Mouse (Mus musculus) gastrocnemius, postnatal 36 days (tissue): ENCODE measurements around the gene Ctdnep1. TPM values are rescaled to one million over a fixed set of nuclear protein-coding genes. Genes with fewer than 3 reads are reported as not detected.

Experiments
- DNase-seq, 2 experiments: peaks; one replicate each; pipeline ENCODE4 v3.0.0; 2022
- intact Hi-C: fragments of 180-260 bp; cut with DNase I; formaldehyde crosslinking; loops from one replicate; pipeline ENCODE4 v1.15.1; 2025
- microRNA-seq, 2 experiments: library from miRNA; unstranded; fragments of <30 nt; microRNA quantifications; one replicate each; pipeline ENCODE4 v1.2.0; 2021
- total RNA-seq, 2 experiments: library from RNA; stranded (reverse); gene quantifications; 2 replicates each; pipeline ENCODE4 v1.2.3; 2021

Gene Ctdnep1
- total RNA-seq, 2 experiments from 2014 or later = 171 to 246 TPM

- DNase-seq = peak; percentile 96 to 97
- intact Hi-C loops = no loop called here
Measured at GRCm38 (mm10) chr11:70021264-70022132, 40.5 kb downstream of the Ctdnep1 start.

- intact Hi-C loops = no loop called here
- DNase-seq = no peak
Measured at GRCm38 (mm10) chr11:70023481-70024150, 42.7 kb downstream of the Ctdnep1 start.

GRCm38 (mm10) chr11:70024151-70024514, 43.2 kb downstream of the Ctdnep1 start:
- intact Hi-C loops = no loop called here
- DNase-seq = no peak

GRCm38 (mm10) chr11:70026689-70027088, 45.7 kb downstream of the Ctdnep1 start:
- DNase-seq = peak; percentile 50 to 65
- intact Hi-C loops = no loop called here

GRCm38 (mm10) chr11:70027397-70027796, 46.4 kb downstream of the Ctdnep1 start:
- peak in 1 of 2 experiments; percentile 61 for DNase-seq
- intact Hi-C loops = no loop called here

- peak in 1 of 2 experiments; percentile 37 for DNase-seq
- intact Hi-C loops = no loop called here
Measured at GRCm38 (mm10) chr11:70028401-70029129, 47.6 kb downstream of the Ctdnep1 start.

GRCm38 (mm10) chr11:70029130-70029801, 48.3 kb downstream of the Ctdnep1 start:
- DNase-seq = peak; percentile 73 to 82
- intact Hi-C loops = no loop called here

- intact Hi-C loops = no loop called here
- DNase-seq = no peak
Measured at GRCm38 (mm10) chr11:70029829-70030550, 49.0 kb downstream of the Ctdnep1 start.

GRCm38 (mm10) chr11:70030651-70031320, 49.8 kb downstream of the Ctdnep1 start:
- DNase-seq = no peak
- intact Hi-C loops = no loop called here

- intact Hi-C loops = no loop called here
- DNase-seq = no peak
Measured at GRCm38 (mm10) chr11:70031321-70031670, 50.3 kb downstream of the Ctdnep1 start.

- intact Hi-C loops = no loop called here
- DNase-seq = no peak
Measured at GRCm38 (mm10) chr11:70038174-70038573, 57.2 kb downstream of the Ctdnep1 start.

GRCm38 (mm10) chr11:70039631-70040030, 58.7 kb downstream of the Ctdnep1 start:
- no peak for DNase-seq
- intact Hi-C loops = no loop called here

GRCm38 (mm10) chr11:70040184-70040583, 59.2 kb downstream of the Ctdnep1 start:
- no peak for DNase-seq
- intact Hi-C loops = no loop called here

Small RNA genes lying within 50 kb of the gene (microRNA-seq; reads per million reads assigned to microRNA genes)
- 0 reads per million in 2 experiments for gene Gm44349
- 688 to 800 reads per million in 2 experiments for gene Mir324

Other genes starting within 250 kb of the Ctdnep1 start
- gene Polr2a, start 222.5 kb upstream of the Ctdnep1 start, total RNA-seq = 10 to 100 TPM; 28.7 to 29.2 TPM
- not detected for gene Slc35g3, start 219.2 kb upstream of the Ctdnep1 start, total RNA-seq
- 10 to 100 TPM; 24.3 to 26.2 TPM for gene Zbtb4, start 215.2 kb upstream of the Ctdnep1 start, total RNA-seq
- 10 to 100 TPM; 29.2 to 33.1 TPM for gene Chrnb1, start 185.2 kb upstream of the Ctdnep1 start, total RNA-seq
- 1 to 10 TPM; 4.6 to 4.8 TPM for gene Fgf11, start 179.3 kb upstream of the Ctdnep1 start, total RNA-seq
- under 1 TPM; 0.12 to 0.20 TPM for gene Tmem102, start 175.5 kb upstream of the Ctdnep1 start, total RNA-seq
- gene Gm39566, start 165.9 kb upstream of the Ctdnep1 start, total RNA-seq = not detected
- gene Spem2, start 162.7 kb upstream of the Ctdnep1 start, total RNA-seq = not detected
- gene Spem1, start 159.0 kb upstream of the Ctdnep1 start, total RNA-seq = not detected
- 1 to 10 TPM; 2.4 to 2.9 TPM for gene Nlgn2, start 143.4 kb upstream of the Ctdnep1 start, total RNA-seq
- gene Tmem256, start 142.6 kb upstream of the Ctdnep1 start, total RNA-seq = 100 to 1,000 TPM; 104 to 140 TPM
- 10 to 100 TPM; 10.6 to 11.2 TPM for gene Plscr3, start 134.8 kb upstream of the Ctdnep1 start, total RNA-seq
- gene Tnk1, start 122.4 kb upstream of the Ctdnep1 start, total RNA-seq = not detected
- gene Tmem95, start 103.1 kb upstream of the Ctdnep1 start, total RNA-seq = not detected
- gene Kctd11, start 99.8 kb upstream of the Ctdnep1 start, total RNA-seq = 1 to 10 TPM; 1.3 to 1.5 TPM
- 1 to 10 TPM in 1 of 2 experiments, under 1 TPM in 1; 0.27 to 1.1 TPM for gene Acap1, start 85.6 kb upstream of the Ctdnep1 start, total RNA-seq
- under 1 TPM in 1 of 2 experiments, not detected in 1; 0.59 TPM for gene 2810408A11Rik, start 80.2 kb upstream of the Ctdnep1 start, total RNA-seq
- 10 to 100 TPM; 22.9 to 23.1 TPM for gene Neurl4, start 80.1 kb upstream of the Ctdnep1 start, total RNA-seq
- 10 to 100 TPM; 33.9 to 42.5 TPM for gene Gps2, start 67.3 kb upstream of the Ctdnep1 start, total RNA-seq
- gene Eif5a, start 59.2 kb upstream of the Ctdnep1 start, total RNA-seq = 100 to 1,000 TPM; 402 to 432 TPM
- gene Ybx2, start 45.4 kb upstream of the Ctdnep1 start, total RNA-seq = 10 to 100 TPM in 1 of 2 experiments, 1 to 10 TPM in 1; 5.4 to 10.6 TPM
- gene Slc2a4, start 33.0 kb upstream of the Ctdnep1 start, total RNA-seq = 100 to 1,000 TPM; 382 to 407 TPM
- not detected for gene Cldn7, start 16.4 kb upstream of the Ctdnep1 start, total RNA-seq
- gene Elp5, start 1.4 kb downstream of the Ctdnep1 start, total RNA-seq = 10 to 100 TPM; 29.0 to 34.6 TPM
- gene Gabarap, start 10.0 kb downstream of the Ctdnep1 start, total RNA-seq = 100 to 1,000 TPM; 142 to 178 TPM
- gene Phf23, start 14.6 kb downstream of the Ctdnep1 start, total RNA-seq = 10 to 100 TPM; 12.6 to 16.5 TPM
- gene Dvl2, start 19.4 kb downstream of the Ctdnep1 start, total RNA-seq = 1 to 10 TPM; 3.3 to 4.6 TPM
- gene Acadvl, start 34.3 kb downstream of the Ctdnep1 start, total RNA-seq = 100 to 1,000 TPM; 320 to 384 TPM
- gene Dlg4, start 35.8 kb downstream of the Ctdnep1 start, total RNA-seq = 1 to 10 TPM; 4.9 to 6.5 TPM
- not detected for gene Asgr1, start 72.9 kb downstream of the Ctdnep1 start, total RNA-seq
- not detected for gene Asgr2, start 111.5 kb downstream of the Ctdnep1 start, total RNA-seq
- 1 to 10 TPM; 1.1 to 1.2 TPM for gene Mgl2, start 149.2 kb downstream of the Ctdnep1 start, total RNA-seq
- 1 to 10 TPM; 1.8 to 2.0 TPM for gene Clec10a, start 175.0 kb downstream of the Ctdnep1 start, total RNA-seq
- gene Slc16a11, start 231.6 kb downstream of the Ctdnep1 start, total RNA-seq = under 1 TPM; 0.46 to 0.49 TPM
- under 1 TPM; 0.74 to 0.94 TPM for gene Slc16a13, start 239.9 kb downstream of the Ctdnep1 start, total RNA-seq
- 1 to 10 TPM; 3.7 to 6.5 TPM for gene Bcl6b, start 248.6 kb downstream of the Ctdnep1 start, total RNA-seq